ENCODE assay signal across 9 mouse cellular contexts in the genomic region with DNA sequence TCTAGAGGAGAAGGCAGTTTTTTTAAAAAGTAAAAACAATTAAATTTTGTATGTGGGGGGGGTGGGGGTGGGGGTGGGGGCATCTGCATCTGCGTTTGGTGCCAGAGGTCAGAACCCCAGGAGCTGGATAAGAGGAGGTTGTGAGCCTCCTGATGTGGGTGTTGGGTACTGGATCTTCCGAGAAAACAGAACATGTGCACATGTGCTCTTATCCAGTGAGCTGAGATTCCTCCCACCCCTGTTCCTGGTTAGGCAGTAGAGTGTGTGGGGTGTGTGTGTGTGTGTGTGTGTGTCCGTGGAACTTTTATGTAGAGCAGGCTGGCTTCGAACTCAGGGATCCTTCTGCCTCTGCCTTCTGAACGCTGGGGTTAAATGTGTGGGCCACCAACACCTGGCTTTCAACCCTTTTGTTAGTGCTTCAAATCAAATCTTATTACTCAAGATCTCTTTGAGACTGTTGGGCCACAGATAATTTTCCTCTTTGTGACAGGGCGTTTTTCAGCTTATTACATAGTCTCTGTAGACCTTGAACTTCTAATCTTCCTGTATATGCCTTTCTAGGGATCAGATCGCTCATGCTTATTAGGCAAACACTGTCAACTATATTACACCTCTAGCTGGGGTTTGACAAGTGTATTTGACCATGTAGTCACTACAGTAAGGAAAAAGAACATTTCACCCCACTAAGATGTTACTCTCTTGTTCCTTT. TPM values are rescaled to one million over a fixed set of nuclear protein-coding genes. Genes with fewer than 3 reads are reported as not detected.
DNase-seq lines count a peak whose midpoint lies in the region; ATAC-seq lines count a peak whose summit lies in the region.
"Had no signal": no experiment of that assay in that cellular context is flagged by ENCODE, and none has a peak within 500 bp of the region (broad histone marks: within the 10 kb centered on the region; RNA-seq: fewer than 3 reads in every experiment).

No protein-coding gene starts in this region.

- H3K4me2 ChIP-seq in liver, embryonic 12.5 days: peak overlapping the region; percentile 83

- H3K4me3 ChIP-seq in liver, embryonic 12.5 days: peak overlapping the region; percentile 88

- H3K4me1 ChIP-seq in liver, embryonic 12.5 days: peaks cover 15% of the 10 kb centered on the region

- no peaks in the 10 kb centered on the region for H3K9me3 ChIP-seq in liver, embryonic 12.5 days (replicated peaks)

- peak overlapping the region; percentile 88 for H3K9ac ChIP-seq in liver, embryonic 12.5 days

- H3K27ac ChIP-seq in liver, embryonic 12.5 days: peak overlapping the region; percentile 75

- peak; percentile 22 for DNase-seq in cerebellum, adult 9-10 months
- no peak for DNase-seq in cerebellum, adult 11 months
- DNase-seq in thymus, postnatal 0 days (ENCODE audit: low spot score): peak; percentile 7
- DNase-seq in thymus, postnatal 4 days: no peak
- DNase-seq in ovary, postnatal 36 days (ENCODE audit: low spot score): no peak
- DNase-seq in layer of hippocampus, adult 8-10 months (ENCODE audit: low spot score in 2 of 2): no peak
- DNase-seq in layer of hippocampus, adult 11-12 months (ENCODE audit: low spot score): no peak

- 40% methylated on average over 7 of the region's 7 CpGs for WGBS in liver, embryonic 12.5 days (ENCODE audit: insufficient replicate concordance)

- peaks cover 35% of the 10 kb centered on the region for H3K36me3 ChIP-seq in liver, embryonic 12.5 days

- ATAC-seq in liver, embryonic 12.5 days: no peak

- no peaks in the 10 kb centered on the region for H3K27me3 ChIP-seq in liver, embryonic 12.5 days (replicated peaks)
- H3K27me3 ChIP-seq: Patski had no signal

RNA-seq across cellular contexts. Expression of a gene that starts 0.9 kb away (rescaled TPM):
- 60.9 and 65.4 TPM in 2 replicates for polyA plus RNA-seq in thymus, postnatal 0 days (2015; fragmentation: Nextera tagmentation; extraction: Ambion mirVana)
- polyA plus RNA-seq in liver, embryonic 12.5 days (2016; fragmentation: Nextera tagmentation; extraction: Ambion mirVana): 51.8 and 52.5 TPM in 2 replicates
- 100 to 1,000 TPM; 109 to 113 (median 111) TPM for total RNA-seq in layer of hippocampus, adult 8-10 months (2022)

RNA-seq across cellular contexts. Expression of a gene that starts 55.0 kb away (rescaled TPM):
- 21.6 and 26.1 TPM in 2 replicates for polyA plus RNA-seq in thymus, postnatal 0 days (2015; fragmentation: Nextera tagmentation; extraction: Ambion mirVana)
- 9.2 and 11.5 TPM in 2 replicates for polyA plus RNA-seq in liver, embryonic 12.5 days (2016; fragmentation: Nextera tagmentation; extraction: Ambion mirVana)
- 10 to 100 TPM; 33.5 to 41.3 (median 35.6) TPM for total RNA-seq in layer of hippocampus, adult 8-10 months (2022)

Comparison
In these comparisons a context has a peak if more than half of its experiments do, and no peak if none do; other contexts are left out.
1. DNase-seq: peak in cerebellum, adult 9-10 months (single experiment) and thymus, postnatal 0 days (single experiment); none in cerebellum, adult 11 months (single experiment), thymus, postnatal 4 days (single experiment), ovary, postnatal 36 days (single experiment), layer of hippocampus, adult 8-10 months (0 of 2) and layer of hippocampus, adult 11-12 months (single experiment).